10 mouse cellular contexts compared by ENCODE assay signal in the genomic region with DNA sequence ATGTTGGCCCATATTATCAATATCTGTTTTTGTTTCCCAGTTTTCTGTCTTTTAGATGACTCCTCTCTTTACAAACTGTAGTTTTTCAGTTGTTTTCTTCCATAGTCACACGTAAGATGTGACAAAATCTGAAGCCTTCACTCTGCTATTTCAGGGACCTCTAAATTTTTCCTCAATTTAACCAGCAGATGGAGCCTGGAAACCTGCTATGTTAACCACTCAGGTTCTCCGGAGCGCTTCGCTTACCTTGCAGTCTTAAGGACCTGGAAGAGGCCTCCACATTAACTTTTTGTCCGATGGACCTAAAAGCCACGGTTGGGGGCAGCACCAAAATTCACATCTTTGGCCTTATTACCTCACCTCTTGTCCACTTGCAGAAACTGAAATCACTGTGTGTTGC.
DNase-seq lines count a peak whose midpoint lies in the region; ATAC-seq lines count a peak whose summit lies in the region.
"Had no signal": no experiment of that assay in that cellular context is flagged by ENCODE, and none has a peak within 500 bp of the region (broad histone marks: within the 10 kb centered on the region; RNA-seq: fewer than 3 reads in every experiment).

No protein-coding gene starts in this region.

- H3K9ac ChIP-seq in hindbrain, embryonic 16.5 days (ENCODE audit: low read depth, low read length) = no peak overlapping the region
- H3K9ac ChIP-seq in midbrain, embryonic 15.5 days = no peak overlapping the region
- H3K9ac ChIP-seq in midbrain, embryonic 13.5 days (replicated peaks) = no peak overlapping the region
- H3K9ac ChIP-seq: liver, embryonic 13.5 days had no signal

- H3K4me3 ChIP-seq in hindbrain, embryonic 16.5 days (ENCODE audit: low read length) = no peak overlapping the region
- H3K4me3 ChIP-seq in hindbrain, embryonic 10.5 days = no peak overlapping the region
- no peak overlapping the region for H3K4me3 ChIP-seq in midbrain, embryonic 15.5 days
- no peak overlapping the region for H3K4me3 ChIP-seq in midbrain, embryonic 13.5 days (replicated peaks)
- H3K4me3 ChIP-seq: liver, embryonic 13.5 days had no signal

- H3K36me3 ChIP-seq in hindbrain, embryonic 16.5 days (ENCODE audit: control insufficient read depth, insufficient read depth, low read length) = no peaks in the 10 kb centered on the region
- H3K36me3 ChIP-seq in hindbrain, embryonic 10.5 days = no peaks in the 10 kb centered on the region
- no peaks in the 10 kb centered on the region for H3K36me3 ChIP-seq in midbrain, embryonic 15.5 days (replicated peaks)
- no peaks in the 10 kb centered on the region for H3K36me3 ChIP-seq in midbrain, embryonic 13.5 days
- H3K36me3 ChIP-seq: liver, embryonic 13.5 days had no signal

- no peak for DNase-seq in hindbrain, embryonic 10.5 days (ENCODE audit: low spot score)
- peak; percentile 54 for DNase-seq in embryo, embryonic 10.5 days (ENCODE audit: low spot score)
- DNase-seq in telencephalon, adult 2 months (ENCODE audit: low read depth, low spot score) = peak; percentile 22
- no peak for DNase-seq in gastrocnemius, postnatal 25 days
- DNase-seq: cerebellum, adult 9-10 months; gastrocnemius, postnatal 10 days; liver, embryonic 13.5 days had no signal

- H3K27ac ChIP-seq in hindbrain, embryonic 16.5 days (ENCODE audit: low read depth, low read length) = no peak overlapping the region
- H3K27ac ChIP-seq in hindbrain, embryonic 10.5 days = no peak overlapping the region
- H3K27ac ChIP-seq in midbrain, embryonic 15.5 days = no peak overlapping the region
- no peak overlapping the region for H3K27ac ChIP-seq in midbrain, embryonic 13.5 days
- H3K27ac ChIP-seq: liver, embryonic 13.5 days had no signal

- no peaks in the 10 kb centered on the region for H3K4me1 ChIP-seq in hindbrain, embryonic 16.5 days (ENCODE audit: control insufficient read depth, insufficient read depth, low read depth, low read length)
- H3K4me1 ChIP-seq in hindbrain, embryonic 10.5 days (replicated peaks) = no peaks in the 10 kb centered on the region
- H3K4me1 ChIP-seq in midbrain, embryonic 15.5 days = no peaks in the 10 kb centered on the region
- no peaks in the 10 kb centered on the region for H3K4me1 ChIP-seq in midbrain, embryonic 13.5 days (replicated peaks)
- H3K4me1 ChIP-seq: liver, embryonic 13.5 days had no signal

- no peaks in the 10 kb centered on the region for H3K9me3 ChIP-seq in hindbrain, embryonic 16.5 days (ENCODE audit: control insufficient read depth, low read length)
- H3K9me3 ChIP-seq in hindbrain, embryonic 10.5 days = no peaks in the 10 kb centered on the region
- H3K9me3 ChIP-seq in midbrain, embryonic 15.5 days = no peaks in the 10 kb centered on the region
- no peaks in the 10 kb centered on the region for H3K9me3 ChIP-seq in midbrain, embryonic 13.5 days
- H3K9me3 ChIP-seq: liver, embryonic 13.5 days had no signal

- 53% methylated on average over 6 of the region's 6 CpGs for WGBS in hindbrain, embryonic 16.5 days
- 62% methylated on average over 6 of the region's 6 CpGs for WGBS in hindbrain, embryonic 10.5 days
- whole genome bisulfite sequencing in midbrain, embryonic 15.5 days = 55% methylated on average over 6 of the region's 6 CpGs
- 60% methylated on average over 6 of the region's 6 CpGs for WGBS in midbrain, embryonic 13.5 days

- ATAC-seq in hindbrain, embryonic 16.5 days = peak; percentile 67; the same call in 1 of the 2 replicates
- ATAC-seq in midbrain, embryonic 15.5 days (replicated peaks) = 0 out of 2 replicates have a peak, but pooled peaks have one; percentile 50
- ATAC-seq in midbrain, embryonic 13.5 days = no peak

- H3K4me2 ChIP-seq in hindbrain, embryonic 16.5 days (ENCODE audit: low read length) = no peak overlapping the region
- H3K4me2 ChIP-seq in midbrain, embryonic 15.5 days = no peak overlapping the region
- no peak overlapping the region for H3K4me2 ChIP-seq in midbrain, embryonic 13.5 days (replicated peaks)
- H3K4me2 ChIP-seq: liver, embryonic 13.5 days had no signal

- H3K27me3 ChIP-seq in hindbrain, embryonic 16.5 days (replicated peaks; ENCODE audit: control insufficient read depth, insufficient read depth, low read length) = no peaks in the 10 kb centered on the region
- H3K27me3 ChIP-seq in hindbrain, embryonic 10.5 days (ENCODE audit: insufficient read depth, poor library complexity, severe bottlenecking) = no peaks in the 10 kb centered on the region
- no peaks in the 10 kb centered on the region for H3K27me3 ChIP-seq in midbrain, embryonic 15.5 days (replicated peaks)
- H3K27me3 ChIP-seq in midbrain, embryonic 13.5 days = no peaks in the 10 kb centered on the region
- H3K27me3 ChIP-seq: liver, embryonic 13.5 days had no signal

Comparison
In these comparisons a context has a peak if more than half of its experiments do, and no peak if none do; other contexts are left out.
1. DNase-seq: peak in embryo, embryonic 10.5 days (single experiment) and telencephalon, adult 2 months (single experiment); none in hindbrain, embryonic 10.5 days (single experiment) and gastrocnemius, postnatal 25 days (single experiment).